Mouse (Mus musculus) CH12.LX (cell line): ENCODE results near the gene Fam71b. TPM values are rescaled to one million over a fixed set of nuclear protein-coding genes. Genes with fewer than 3 reads are reported as not detected.

ENCODE experiments used
- DNase-seq: peaks from one replicate; pipeline ENCODE4 v3.0.0-alpha.2; 2013; ENCODE audit errors: extremely low read depth
- H3K27ac ChIP-seq: 2 replicates; pipeline ENCODE4 v1.5.1; 2012; ENCODE audit warnings: low read depth, mild to moderate bottlenecking, control low read depth, moderate library complexity; ENCODE audit not compliant: insufficient read depth
- H3K27me3 ChIP-seq: replicated peaks from 2 replicates; pipeline ENCODE3; 2012; ENCODE audit warnings: inconsistent platforms
- H3K36me3 ChIP-seq, 2 experiments: replicated peaks in 1 of 2; 2 replicates each; pipeline versions ENCODE3 to v1.6.1; 2012; ENCODE audit warnings: inconsistent platforms in 1 of 2, low read length in 1 of 2, mild to moderate bottlenecking in 1 of 2, mixed read lengths in 1 of 2, moderate library complexity in 1 of 2; ENCODE audit not compliant: control insufficient read depth in 1 of 2, insufficient read depth in 1 of 2
- H3K4me1 ChIP-seq, 2 experiments: 2 replicates each; pipeline ENCODE4 v1.6.1; 2012; ENCODE audit warnings: inconsistent platforms in 1 of 2, moderate library complexity in 1 of 2; ENCODE audit not compliant: insufficient read depth in 2 of 2, control insufficient read depth in 1 of 2
- H3K4me2 ChIP-seq: 2 replicates; pipeline ENCODE4 v1.6.1; 2012; ENCODE audit warnings: low read depth, mild to moderate bottlenecking, control low read depth; ENCODE audit not compliant: poor library complexity, insufficient read depth, severe bottlenecking
- H3K4me3 ChIP-seq, 3 experiments: fragments of 150-350 bp in 1 of 3; sonication (generic) in 1 of 3; replicated peaks in 1 of 3; 2 replicates each; pipeline versions ENCODE3 to v1.5.1; 2011 to 2012; ENCODE audit warnings: low read depth in 2 of 3, low read length in 2 of 3, mild to moderate bottlenecking in 2 of 3, moderate library complexity in 2 of 3, control low read depth in 1 of 3, improper control_type of control experiment in 1 of 3, inconsistent platforms in 1 of 3, mixed read lengths in 1 of 3; ENCODE audit not compliant: poor library complexity in 1 of 3
- H3K79me2 ChIP-seq: replicated peaks from 2 replicates; pipeline ENCODE4 v1.6.1; 2012; ENCODE audit warnings: mild to moderate bottlenecking, moderate library complexity; ENCODE audit not compliant: control insufficient read depth, poor library complexity, insufficient read depth, severe bottlenecking; ENCODE audit errors: extremely low read depth
- H3K9ac ChIP-seq: 2 replicates; pipeline ENCODE4 v1.6.1; 2012; ENCODE audit warnings: low read depth, mild to moderate bottlenecking, control low read depth, moderate library complexity; ENCODE audit not compliant: insufficient read depth
- H3K9me3 ChIP-seq: replicated peaks from 2 replicates; pipeline ENCODE3; 2012; ENCODE audit warnings: low read length, inconsistent platforms, mixed read lengths
- BHLHE40 ChIP-seq: IDR thresholded peaks from 2 replicates; pipeline ENCODE4 v1.6.1; 2011; ENCODE audit warnings: mild to moderate bottlenecking, low read depth, low read length, improper control_type of control experiment
- CHD1 ChIP-seq: IDR thresholded peaks from 2 replicates; pipeline ENCODE4 v1.6.1; 2012; ENCODE audit warnings: low read depth, low read length, improper control_type of control experiment, inconsistent platforms
- CTCF ChIP-seq, 2 experiments: IDR thresholded peaks in 1 of 2; conservative IDR thresholded peaks in 1 of 2; 2 replicates each; pipeline ENCODE4 v1.5.1; 2011 to 2012; ENCODE audit warnings: low read depth in 2 of 2, low read length in 2 of 2, improper control_type of control experiment in 1 of 2, inconsistent platforms in 1 of 2, mild to moderate bottlenecking in 1 of 2, moderate library complexity in 1 of 2
- ELF1 ChIP-seq: IDR thresholded peaks from 2 replicates; pipeline ENCODE4 v1.6.1; 2014; ENCODE audit warnings: low read depth, mild to moderate bottlenecking, inconsistent platforms, low read length, improper control_type of control experiment
- EP300 ChIP-seq: IDR thresholded peaks from 2 replicates; pipeline ENCODE4 v1.6.1; 2011; ENCODE audit warnings: low read length, improper control_type of control experiment
- GABPA ChIP-seq: IDR thresholded peaks from 2 replicates; pipeline ENCODE4 v1.6.1; 2012; ENCODE audit warnings: low read depth, low read length, improper control_type of control experiment, inconsistent platforms; ENCODE audit not compliant: insufficient replicate concordance
- HCFC1 ChIP-seq: IDR thresholded peaks from 2 replicates; pipeline ENCODE4 v1.6.1; 2012; ENCODE audit warnings: low read depth, mild to moderate bottlenecking, inconsistent platforms, low read length, improper control_type of control experiment
- IRF4 ChIP-seq: IDR thresholded peaks from 2 replicates; pipeline ENCODE4 v1.6.1; 2014; ENCODE audit warnings: low read depth, mild to moderate bottlenecking, inconsistent platforms, low read length, improper control_type of control experiment
- JUN ChIP-seq: IDR thresholded peaks from 2 replicates; pipeline ENCODE4 v1.6.1; 2011; ENCODE audit warnings: low read depth, mild to moderate bottlenecking, low read length, improper control_type of control experiment, moderate library complexity; ENCODE audit not compliant: insufficient read depth
- KAT2A ChIP-seq: IDR thresholded peaks from 2 replicates; pipeline ENCODE4 v1.6.1; 2012; ENCODE audit warnings: low read length, improper control_type of control experiment, inconsistent platforms; ENCODE audit not compliant: insufficient replicate concordance
- MAFK ChIP-seq: IDR thresholded peaks from 2 replicates; pipeline ENCODE4 v1.6.1; 2011; ENCODE audit warnings: low read length, improper control_type of control experiment; ENCODE audit not compliant: insufficient replicate concordance
- MAX ChIP-seq: IDR thresholded peaks from 2 replicates; pipeline ENCODE4 v1.6.1; 2011; ENCODE audit warnings: low read length, improper control_type of control experiment
- MAZ ChIP-seq: IDR thresholded peaks from 2 replicates; pipeline ENCODE4 v1.6.1; 2012; ENCODE audit warnings: low read depth, mild to moderate bottlenecking, inconsistent platforms, low read length, improper control_type of control experiment, moderate library complexity
- MYC ChIP-seq: IDR thresholded peaks from 2 replicates; pipeline ENCODE4 v1.6.1; 2011; ENCODE audit warnings: low read depth, mild to moderate bottlenecking, improper control_type of control experiment, low read length
- NELFE ChIP-seq: IDR thresholded peaks from 2 replicates; pipeline ENCODE4 v1.6.1; 2011; ENCODE audit warnings: low read depth, low read length, improper control_type of control experiment
- POLR2AphosphoS2 ChIP-seq: IDR thresholded peaks from 2 replicates; pipeline ENCODE4 v1.6.1; 2011; ENCODE audit warnings: low read depth, low read length, improper control_type of control experiment
- RAD21 ChIP-seq: IDR thresholded peaks from 2 replicates; pipeline ENCODE4 v1.6.1; 2011; ENCODE audit warnings: low read depth, mild to moderate bottlenecking, low read length, improper control_type of control experiment, moderate library complexity
- SIN3A ChIP-seq: IDR thresholded peaks from 2 replicates; pipeline ENCODE4 v1.6.1; 2012; ENCODE audit warnings: low read length, improper control_type of control experiment, inconsistent platforms
- SMC3 ChIP-seq: IDR thresholded peaks from 2 replicates; pipeline ENCODE4 v1.6.1; 2011; ENCODE audit warnings: low read depth, low read length, improper control_type of control experiment
- TBP ChIP-seq: conservative IDR thresholded peaks from 2 replicates; pipeline ENCODE4 v1.6.1; 2011; ENCODE audit warnings: low read depth, low read length, improper control_type of control experiment
- UBTF ChIP-seq: IDR thresholded peaks from 2 replicates; pipeline ENCODE4 v1.6.1; 2012; ENCODE audit warnings: low read depth, mild to moderate bottlenecking, inconsistent platforms, low read length, improper control_type of control experiment, moderate library complexity
- USF2 ChIP-seq: conservative IDR thresholded peaks from 2 replicates; pipeline ENCODE4 v1.6.1; 2011; ENCODE audit warnings: low read depth, low read length, improper control_type of control experiment
- ZKSCAN1 ChIP-seq: IDR thresholded peaks from 2 replicates; pipeline ENCODE4 v1.6.1; 2012; ENCODE audit warnings: low read depth, inconsistent platforms, low read length, improper control_type of control experiment, borderline replicate concordance
- dilution Hi-C: fragments of 300-500 bp; cut with MboI; formaldehyde crosslinking; loops from 2 replicates; pipeline ENCODE4 v1.14.3; 2020; ENCODE audit warnings: low sequenced_read_pairs; ENCODE audit not compliant: extremely low pct_unique_long_range_greater_than_20kb, extremely low pct_ligation_motif_present
- in situ Hi-C: fragments of 300-500 bp; cut with MboI; formaldehyde crosslinking; loops from 3 replicates; pipeline ENCODE4 v1.14.3; 2019; ENCODE audit warnings: low sequenced_read_pairs, low pct_ligation_motif_present, low pct_unique_long_range_greater_than_20kb, mixed read lengths
- polyA plus RNA-seq: library from polyadenylated mRNA; unstranded; fragments of >175 nt; gene quantifications from 2 replicates; pipeline ENCODE4 v1.2.1, GENCODE M21; 2012; ENCODE audit warnings: low read depth; ENCODE audit not compliant: insufficient read length
- total RNA-seq, 2 experiments: library from RNA; depleted of rRNA; stranded (reverse); fragments of 300-350 nt in 1 of 2; fragments of >200 nt in 1 of 2; gene quantifications; 2 replicates each; pipeline ENCODE4 v1.2.3; 2012 to 2014

The Fam71b gene
- total and polyA plus RNA-seq, 3 experiments: 0.46 to 2.6 (median 2.4) TPM

DNA sequence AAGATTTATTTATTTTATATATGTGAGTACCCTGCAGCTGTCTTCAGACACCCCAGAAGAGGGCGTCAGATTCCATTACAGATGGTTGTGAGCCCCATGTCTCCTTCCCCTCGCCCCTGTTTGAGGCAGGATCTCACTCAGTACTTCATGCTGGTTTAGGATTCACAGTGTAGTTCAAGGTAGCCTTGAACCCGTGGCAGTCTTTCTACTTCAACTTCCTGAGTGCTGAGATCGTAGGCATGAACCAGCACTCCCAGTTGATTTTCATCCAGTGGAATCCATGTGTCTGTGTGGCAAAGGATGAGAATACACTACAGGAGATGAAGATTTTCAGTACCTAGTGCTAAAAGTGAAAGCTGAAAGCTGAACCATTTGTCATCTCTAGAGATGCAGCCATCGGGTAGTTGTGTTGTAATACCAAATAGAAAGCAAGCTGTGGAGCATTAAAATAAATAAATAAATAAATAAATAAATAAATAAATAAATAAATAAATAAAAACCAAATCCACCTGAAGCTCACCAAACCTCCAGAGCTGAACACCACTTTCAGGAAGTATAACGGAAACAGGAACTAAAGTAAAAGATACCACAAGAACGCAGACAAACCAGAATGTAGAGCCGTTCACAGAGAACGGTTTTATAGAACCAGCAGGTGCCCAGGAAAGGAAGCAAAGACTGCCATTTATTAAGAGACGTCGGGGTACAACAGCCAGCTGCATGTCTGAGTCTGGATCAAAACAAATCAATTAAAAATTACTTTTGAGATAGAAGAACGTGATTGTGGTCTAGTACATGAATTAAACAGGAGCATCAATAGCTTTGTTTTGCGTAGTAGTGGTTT, 51.5 kb downstream of the Fam71b start:
- peak; percentile 41 for DNase-seq
- dilution Hi-C loops: no loop called here
- Histone ChIP-seq H3K9me3 (no peaks in the 10 kb centered on the region), H3K4me1 (peaks cover 12 to 44% of the 10 kb centered on the region in 2 experiments), H3K9ac (peak overlapping the region; percentile 13; the same call in 1 of the 2 replicates)
- in situ Hi-C loops: loop anchor here (10.0 kb wide), 1 partner anchor 287 kb away; the partner anchor contains the start of gene Havcr1
- TF ChIP-seq BHLHE40 (0 out of 2 replicates have a peak, but pooled peaks have one; percentile 23), CTCF (conservative IDR thresholded peaks at IDR 0.05 in 1 of 2, IDR thresholded peaks at IDR 0.05 in 1 of 2; ENCODE audit: low read depth in 2 of 2, low read length in 2 of 2) (peak in 1 of 2 experiments; percentile 68; a peak in 2 of 4 replicates), MAZ (no peak), TBP (no peak), RAD21 (peak; percentile 60), ELF1 (0 out of 2 replicates have a peak, but pooled peaks have one; percentile 43), SMC3 (peak; percentile 51), NELFE (no peak), IRF4 (0 out of 2 replicates have a peak, but pooled peaks have one; percentile 14), GABPA (no peak)
- TF ChIP-seq, all 38 proteins: peak for 6
- Histone ChIP-seq H3K27ac (no peak overlapping the region), H3K36me3 (peaks cover 6 to 15% of the 10 kb centered on the region in 2 experiments), H3K4me3 (peak overlapping the region in 1 of 3 experiments; percentile 37), H3K4me2 (peak overlapping the region; percentile 95), H3K27me3 (no peaks in the 10 kb centered on the region), H3K79me2 (0 out of 2 replicates have a peak, but pooled peaks cover 2% of the 10 kb centered on the region)

DNA sequence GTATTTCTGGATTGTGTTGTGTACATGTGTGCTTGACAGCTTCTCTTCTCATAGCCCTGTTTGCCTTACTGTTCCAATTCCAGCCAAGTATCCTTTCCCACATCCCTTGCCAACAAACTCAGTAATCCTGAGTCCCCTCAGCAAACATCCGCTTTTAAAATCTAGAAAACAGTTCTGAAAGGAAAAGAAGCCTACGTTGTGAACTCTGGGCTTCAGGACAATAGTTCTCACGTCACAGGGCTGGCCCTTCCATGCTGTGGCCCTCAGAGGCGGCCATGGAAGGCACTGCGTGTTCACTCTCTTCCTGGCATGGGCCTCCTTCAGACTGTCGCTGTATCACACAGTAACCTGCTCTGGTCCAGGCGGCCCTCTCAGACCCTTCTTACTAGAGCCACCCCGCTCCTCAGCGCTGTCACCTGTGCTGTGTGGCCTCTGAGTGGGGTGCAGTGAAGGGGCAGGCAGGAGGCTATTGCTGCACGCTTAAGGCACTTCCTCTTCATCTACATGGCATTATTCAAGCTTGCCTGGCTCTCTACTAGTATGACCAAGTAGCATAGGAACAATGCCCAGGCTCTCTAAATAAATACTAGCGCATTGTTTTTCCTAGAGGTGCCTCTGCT, 53.2 kb downstream of the Fam71b start:
- Histone ChIP-seq H3K36me3 (peaks cover 0 to 3% of the 10 kb centered on the region in 2 experiments), H3K4me1 (peaks cover 13 to 40% of the 10 kb centered on the region in 2 experiments), H3K27ac (no peak overlapping the region), H3K27me3 (no peaks in the 10 kb centered on the region), H3K9me3 (no peaks in the 10 kb centered on the region), H3K9ac (no peak overlapping the region), H3K4me2 (no peak overlapping the region), H3K4me3 (no peak overlapping the region), H3K79me2 (no peaks in the 10 kb centered on the region)
- in situ Hi-C loops: loop anchor here (10.0 kb wide), 1 partner anchor 285 kb away; the partner anchor contains the start of gene Havcr1
- DNase-seq: no peak
- dilution Hi-C loops: no loop called here
- TF ChIP-seq POLR2AphosphoS2: no peak
- no peak for TF ChIP-seq JUN
- no peak for TF ChIP-seq MAX
- no peak for TF ChIP-seq BHLHE40
- no peak for TF ChIP-seq SMC3
- no peak for TF ChIP-seq CHD1
- TF ChIP-seq HCFC1: no peak
- TF ChIP-seq NELFE: no peak
- no peak for TF ChIP-seq UBTF
- TF ChIP-seq IRF4: no peak
- no peak for TF ChIP-seq KAT2A
- TF ChIP-seq ELF1: no peak
- TF ChIP-seq EP300: no peak
- TF ChIP-seq MYC: no peak
- TF ChIP-seq MAFK: no peak
- no peak for TF ChIP-seq USF2
- no peak for TF ChIP-seq SIN3A
- TF ChIP-seq ZKSCAN1: no peak
